Mouse (Mus musculus) testis, adult 10 weeks (tissue): ENCODE data around the gene Ric8b. TPM values are rescaled to one million over a fixed set of nuclear protein-coding genes. Genes with fewer than 3 reads are reported as not detected.

Experiments
- polyA plus RNA-seq: library from polyadenylated mRNA; stranded (reverse); fragments of 350-450 nt; fragmentation: Illumina TruSeq; extraction: RNeasy Lipid Tissue Mini Kit (QIAGEN cat#74804); gene quantifications from one replicate; pipeline ENCODE4 v1.2.3, GENCODE M21; 2014; ENCODE audit warnings: low read depth, low replicate concordance

Gene Ric8b
- 7.3 TPM for polyA plus RNA-seq

GRCm38 (mm10) chr10:84916810-84917730 lies at the start of gene Ric8b:
Gene Ric8b, plus strand, starts transcription at chr10:84917616.

Other genes starting within 250 kb of the Ric8b start
- gene Rfx4, start 161.6 kb upstream of the Ric8b start, polyA plus RNA-seq, result 132 TPM
- 5,301 TPM for gene Fhl4, start 184.9 kb downstream of the Ric8b start, polyA plus RNA-seq
- gene Tmem263, start 185.0 kb downstream of the Ric8b start, polyA plus RNA-seq, result 21.3 TPM
- 21.4 TPM for gene Mterf2, start 210.4 kb downstream of the Ric8b start, polyA plus RNA-seq